Mouse (Mus musculus): Measurements from ENCODE around the gene Zfp692.
"Not testable (repeated sequence)": the region's sequence is repeated elsewhere in the genome, so short reads cannot be mapped to it uniquely, and the experiment has no call there.

Zfp692 gene

DNA sequence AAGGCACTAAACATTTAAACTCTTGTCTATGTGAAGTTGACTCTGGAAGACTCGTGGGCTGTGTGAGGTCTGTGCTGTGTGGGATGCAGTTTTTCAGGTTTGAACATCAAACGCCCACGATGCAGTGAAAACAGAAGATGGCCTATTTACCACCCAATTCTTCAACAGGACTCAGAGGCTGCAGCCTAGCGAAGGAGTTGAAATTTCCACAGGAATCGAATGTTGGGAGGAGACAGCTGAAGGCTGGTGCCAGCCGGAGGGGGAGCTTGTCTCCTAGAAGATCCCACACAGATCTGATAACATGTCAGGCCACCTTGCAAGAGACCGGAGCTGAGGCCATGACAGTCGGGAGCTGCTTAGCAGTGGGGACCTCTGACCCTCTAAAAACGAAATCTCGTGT, 47.6 kb downstream of the Zfp692 start:
- DNase-seq (ENCODE audit: low read depth), result no peak

DNA sequence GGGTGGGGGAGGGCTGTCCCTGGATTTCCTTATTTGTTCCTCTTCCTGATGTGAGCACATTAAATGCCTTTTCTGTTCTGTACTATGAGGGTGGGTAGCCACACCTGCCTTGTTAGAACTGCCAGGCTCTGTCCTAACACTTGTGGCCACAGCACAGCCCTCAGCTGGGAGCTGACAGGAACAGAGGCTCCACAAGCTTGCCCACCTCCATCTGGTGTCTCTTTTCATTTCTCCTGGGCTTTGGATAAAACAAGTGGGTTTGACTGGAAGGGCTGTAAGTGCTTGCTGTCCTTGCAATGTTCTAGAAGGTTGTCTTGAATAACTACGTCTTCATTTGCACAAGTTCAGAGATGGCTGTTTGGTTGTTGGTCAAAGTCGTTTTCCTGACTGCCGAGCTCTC, 48.1 kb downstream of the Zfp692 start:
- DNase-seq (ENCODE audit: low read depth), result no peak

DNA sequence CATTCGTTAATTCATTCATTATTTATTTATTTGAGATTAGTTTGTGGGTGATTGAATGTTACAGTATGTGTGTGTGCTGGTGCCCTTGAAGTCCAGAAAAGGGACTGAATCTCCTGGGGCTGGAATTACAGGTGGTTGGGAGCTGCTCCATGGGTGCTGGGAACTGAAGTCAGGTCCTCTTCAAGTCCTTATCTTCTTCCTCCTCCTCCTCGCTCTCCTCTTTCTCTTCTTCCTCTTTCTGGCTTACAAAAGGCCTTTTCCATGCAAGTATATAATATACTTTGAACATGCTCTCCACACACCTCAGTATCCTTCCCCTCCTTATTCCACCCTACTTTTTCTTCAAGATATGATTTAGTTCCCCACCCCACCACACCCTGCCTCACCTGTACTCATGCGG, 50.2 kb downstream of the Zfp692 start:
- no peak for DNase-seq (ENCODE audit: low read depth)

DNA sequence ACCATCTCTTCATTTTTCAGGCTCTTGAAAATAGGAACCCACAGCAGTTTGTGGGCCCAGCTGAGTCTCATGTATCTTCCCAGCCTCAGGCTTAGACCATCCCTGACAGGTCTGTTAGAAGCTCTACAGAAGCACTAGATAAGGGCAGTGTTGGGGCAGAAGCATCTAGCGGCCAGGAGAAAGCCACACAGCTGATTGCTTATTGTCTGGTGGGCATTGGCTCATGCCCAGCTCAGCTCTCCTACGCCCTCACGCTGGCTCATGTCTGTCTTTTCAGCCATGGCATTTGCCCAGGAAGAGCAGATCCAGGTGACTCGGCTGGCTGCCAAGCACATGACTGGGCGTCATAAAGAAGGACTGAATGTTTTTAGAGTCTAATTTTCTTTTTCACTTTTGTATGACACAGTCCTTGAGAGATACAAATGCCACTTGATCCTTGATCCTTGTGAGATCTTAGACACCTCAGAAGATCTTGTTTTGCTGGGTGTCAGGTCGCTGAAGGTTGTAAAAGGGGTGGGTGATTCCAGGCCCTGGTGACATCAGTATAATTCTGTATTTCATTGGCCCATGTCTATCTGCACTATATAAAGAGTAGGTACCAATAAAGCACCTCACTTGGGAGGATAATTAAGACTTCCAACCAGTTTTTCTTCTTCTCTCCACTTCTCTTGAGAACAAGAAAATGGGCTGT, 51.1 kb downstream of the Zfp692 start:
- no peak for DNase-seq (ENCODE audit: low read depth)

DNA sequence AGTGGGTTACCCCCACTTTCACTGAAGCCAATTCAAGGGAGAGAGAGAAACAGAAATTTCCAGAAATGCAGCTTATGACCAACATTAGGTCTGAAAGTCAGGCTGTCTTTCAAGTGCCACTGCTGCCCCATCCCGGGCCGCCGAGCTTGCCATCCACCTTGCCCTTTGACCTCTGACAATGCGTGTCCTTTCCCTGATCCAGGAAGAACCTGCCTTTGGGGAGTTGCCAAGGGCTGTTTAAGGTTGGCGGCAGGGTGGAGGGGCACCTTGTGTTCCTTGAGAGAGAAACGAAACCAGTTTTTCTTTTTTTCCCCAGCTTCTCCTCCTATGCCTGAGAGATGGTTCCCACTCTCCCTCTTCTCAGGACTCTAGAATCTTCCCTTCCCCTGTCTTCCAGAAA, 55.7 kb downstream of the Zfp692 start:
- not testable (repeated sequence) for DNase-seq (ENCODE audit: low read depth)
